Mouse (Mus musculus) monocyte, adult 5-6 weeks (primary cell): ENCODE measurements at regions not wholly inside any gene's neighbourhood (a gene's known extent, or its start where the extent isn't known, plus 50 kb on each side); places are given as distances from the start of the nearest gene placed in this dataset.

Source experiments
- ATAC-seq: fragments of 153-309, 156-312 bp; replicated peaks from 2 replicates; pipeline ENCODE4 v1.8.0; 2017; ENCODE audit warnings: mild to moderate bottlenecking; ENCODE audit not compliant: low TSS enrichment, insufficient number of reproducible peaks, severe bottlenecking, poor library complexity, low FRiP score

DNA sequence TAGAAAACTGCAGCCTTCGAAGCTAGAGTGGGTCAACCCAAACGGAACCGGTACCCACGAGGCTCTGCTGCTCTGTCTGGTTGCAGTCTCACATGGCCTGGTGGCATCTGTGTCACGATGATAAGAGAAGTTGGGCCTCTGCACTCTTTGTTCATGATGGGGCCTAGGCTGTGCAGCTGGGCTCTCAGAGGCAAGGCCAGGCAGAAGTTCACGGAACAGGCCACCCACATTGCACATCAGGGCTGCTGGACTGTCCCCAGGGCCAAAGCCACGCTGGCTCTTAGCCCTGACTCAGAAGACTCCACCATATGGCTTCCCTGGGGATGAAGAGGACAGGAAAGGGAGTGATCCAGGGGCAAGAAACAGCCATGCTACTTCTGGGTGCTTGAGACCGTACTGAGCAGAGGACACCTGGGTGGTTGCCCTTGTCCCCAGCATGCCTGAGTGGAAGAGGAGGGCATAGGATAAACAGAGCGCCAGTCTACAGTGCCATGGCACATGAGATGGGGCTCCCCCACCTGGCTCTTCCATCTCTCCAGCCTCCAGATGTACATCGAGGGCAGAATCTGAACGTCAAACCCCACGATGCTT, 274.1 kb downstream of the Sox9 start:
- no peak for ATAC-seq

DNA sequence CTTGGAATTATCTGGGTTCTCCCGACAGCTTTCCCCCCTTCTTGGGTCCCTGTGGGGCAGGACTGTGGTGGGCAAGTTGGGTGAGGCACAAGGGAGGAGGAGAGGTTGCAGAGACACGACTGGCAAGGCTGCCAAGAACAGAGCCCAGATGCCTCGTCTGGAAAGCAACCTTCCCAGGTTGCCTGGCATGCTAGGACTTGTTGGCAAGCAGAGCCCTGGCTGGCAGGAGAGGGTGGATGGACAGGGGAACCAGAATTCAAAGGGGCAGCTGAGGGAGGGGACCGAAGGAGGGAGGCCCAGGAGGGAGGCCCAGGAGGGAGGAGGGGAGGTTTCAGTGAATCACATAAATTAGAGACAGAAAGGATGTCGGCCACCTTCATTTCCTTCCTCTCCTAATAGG, 274.8 kb downstream of the Sox9 start:
- no peak for ATAC-seq

DNA sequence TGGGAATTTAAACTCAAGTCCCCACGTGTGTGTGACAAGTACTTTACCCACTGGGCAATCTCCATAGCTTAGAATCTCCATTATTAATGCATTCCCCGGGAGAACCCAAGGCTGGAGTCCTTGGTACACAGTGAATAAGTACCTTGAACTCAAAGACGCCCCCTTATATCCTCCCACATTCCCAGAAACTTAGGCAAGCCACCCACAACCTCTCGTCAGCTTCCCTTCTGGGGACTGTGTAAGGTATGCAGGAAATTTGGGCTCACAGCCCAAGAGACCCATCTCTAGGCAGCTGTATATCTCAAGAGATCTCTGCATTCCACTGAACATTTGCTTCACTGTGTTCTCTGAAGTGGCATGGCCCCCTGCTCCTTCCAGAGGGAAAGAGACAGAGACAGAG, 288.3 kb downstream of the Sox9 start:
- ATAC-seq: no peak

DNA sequence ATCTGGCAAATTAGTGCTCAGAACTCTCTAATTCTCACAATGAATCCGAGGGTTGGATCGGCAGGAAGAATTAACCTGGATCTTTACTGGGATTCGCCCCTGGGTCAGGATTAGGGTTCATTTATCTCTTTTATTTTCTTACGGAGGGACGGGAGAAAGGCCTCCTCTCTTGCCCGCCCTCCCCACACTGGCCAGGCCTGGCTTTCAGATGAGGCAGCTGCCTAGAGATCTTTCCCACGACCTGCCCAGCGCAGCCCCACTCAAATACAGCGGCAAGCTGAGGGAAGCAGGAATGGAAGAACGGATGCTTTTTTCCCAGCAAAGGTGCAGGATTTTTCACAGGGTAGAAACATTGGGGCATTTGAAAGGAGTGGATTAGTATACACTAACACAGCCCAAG, 289.9 kb downstream of the Sox9 start:
- ATAC-seq: no peak

DNA sequence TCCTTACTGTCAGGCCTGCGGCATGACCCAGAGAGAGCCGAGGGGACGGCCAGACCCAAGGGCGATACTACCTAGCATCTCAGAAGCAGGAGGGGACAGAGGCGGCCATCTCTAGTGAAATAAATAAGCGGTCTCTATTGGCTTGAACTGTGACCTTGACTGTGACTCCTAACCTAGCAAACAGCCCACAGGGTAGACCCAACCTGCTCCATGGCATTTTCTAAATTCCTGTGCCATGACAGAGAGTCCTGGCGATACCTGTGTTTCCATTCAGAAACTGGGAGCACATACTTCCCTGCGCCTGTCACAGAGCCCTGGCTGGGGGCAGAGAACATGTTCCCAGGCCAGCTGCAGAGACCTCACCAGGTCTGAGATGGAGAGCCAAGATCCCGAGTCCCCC, 292.3 kb downstream of the Sox9 start:
- ATAC-seq: no peak

DNA sequence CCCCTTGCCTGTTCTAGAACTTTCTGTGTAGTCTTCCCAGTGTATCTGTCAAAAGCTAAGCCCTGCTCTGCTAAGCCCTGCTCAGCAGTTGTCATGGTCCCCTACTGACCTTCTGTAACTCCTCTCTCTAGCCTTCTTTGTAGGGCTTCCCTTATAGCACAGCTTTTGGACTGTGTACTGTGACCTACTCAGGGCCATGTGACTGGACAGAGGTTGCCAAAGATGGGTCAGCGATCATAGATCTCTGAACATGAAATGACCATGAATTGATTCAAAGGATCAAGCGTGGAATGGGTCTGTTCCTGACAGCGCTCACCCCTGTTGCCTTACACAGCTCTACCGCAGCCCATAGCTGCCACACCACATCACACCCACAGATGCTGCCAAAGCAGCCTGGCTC, 294.3 kb downstream of the Sox9 start:
- ATAC-seq: no peak

DNA sequence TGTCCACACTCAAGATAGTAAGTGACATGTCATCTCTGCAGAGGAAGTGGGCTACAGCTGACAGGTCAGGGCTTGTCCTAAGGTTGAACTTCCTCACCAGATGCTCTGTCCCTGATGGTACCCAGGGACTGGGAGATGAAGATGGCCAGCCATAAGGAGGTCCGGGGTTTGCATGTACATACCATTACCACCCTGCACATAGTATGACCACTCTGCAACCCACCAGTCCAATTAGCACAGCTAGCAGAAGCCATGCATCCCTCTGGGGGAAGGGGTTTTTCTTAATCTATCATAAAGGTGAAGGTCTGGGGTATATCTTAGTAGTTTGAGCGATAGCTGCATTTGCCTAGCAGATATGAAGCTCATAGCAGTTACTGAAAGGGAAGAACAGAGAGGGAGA, 298.3 kb downstream of the Sox9 start:
- ATAC-seq: no peak

DNA sequence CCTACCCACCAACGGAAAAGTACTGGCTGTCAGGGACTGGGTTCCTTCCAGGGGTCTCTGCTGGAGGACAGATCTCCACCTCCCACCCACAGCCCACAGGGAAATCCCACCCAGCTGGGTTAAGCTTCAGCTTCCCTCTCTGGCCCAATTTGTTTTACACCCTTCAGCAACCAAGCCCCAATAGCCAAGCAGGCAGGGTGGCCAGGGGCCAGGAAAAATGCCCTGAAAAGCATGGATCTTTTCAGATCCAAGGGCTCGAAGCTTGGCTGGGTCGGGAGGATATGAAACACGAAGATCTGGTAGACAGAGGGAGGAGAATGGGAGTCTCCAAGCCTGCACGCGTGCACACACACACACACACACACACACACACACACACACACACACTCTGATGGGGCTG, 302.4 kb downstream of the Sox9 start:
- no peak for ATAC-seq

DNA sequence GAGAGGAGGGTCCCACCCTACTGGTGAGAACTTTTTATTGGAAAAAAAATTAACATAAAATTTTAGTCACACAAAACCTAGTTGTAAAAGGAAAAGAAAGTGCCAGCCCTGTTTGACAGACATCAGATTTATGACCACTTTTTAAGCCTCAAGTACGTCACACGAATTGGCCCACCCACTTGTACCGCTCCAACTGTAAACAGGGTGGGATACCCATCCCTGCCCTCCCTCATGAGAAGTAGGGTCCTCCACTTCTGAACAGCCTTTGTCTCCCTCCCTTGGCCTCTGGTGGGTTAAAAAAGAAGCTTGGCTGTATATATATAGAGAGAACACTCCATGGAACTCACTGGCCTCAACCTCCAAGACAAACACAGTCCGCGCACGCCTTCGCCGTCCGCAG, 303.5 kb downstream of the Sox9 start:
- no peak for ATAC-seq

DNA sequence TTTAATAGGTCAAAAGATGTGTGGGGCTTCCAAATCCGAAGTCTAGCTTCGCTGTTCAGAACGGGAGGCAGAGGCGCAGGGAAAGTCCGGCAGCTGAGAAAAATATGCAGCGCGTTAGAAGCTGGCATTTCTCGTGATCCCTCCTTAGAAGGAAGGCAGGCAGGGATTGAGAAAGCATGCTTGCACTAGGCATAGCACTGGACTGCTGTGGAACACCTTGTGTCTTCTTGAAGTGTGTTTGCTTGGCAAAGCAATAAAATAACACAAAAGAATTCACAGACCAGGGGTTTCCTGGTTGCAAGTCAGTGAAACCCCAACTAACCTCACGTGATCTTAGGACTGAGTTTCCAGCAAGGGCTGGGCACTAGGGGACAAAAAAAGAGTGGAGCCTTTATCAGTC, 305.1 kb downstream of the Sox9 start:
- ATAC-seq: no peak

DNA sequence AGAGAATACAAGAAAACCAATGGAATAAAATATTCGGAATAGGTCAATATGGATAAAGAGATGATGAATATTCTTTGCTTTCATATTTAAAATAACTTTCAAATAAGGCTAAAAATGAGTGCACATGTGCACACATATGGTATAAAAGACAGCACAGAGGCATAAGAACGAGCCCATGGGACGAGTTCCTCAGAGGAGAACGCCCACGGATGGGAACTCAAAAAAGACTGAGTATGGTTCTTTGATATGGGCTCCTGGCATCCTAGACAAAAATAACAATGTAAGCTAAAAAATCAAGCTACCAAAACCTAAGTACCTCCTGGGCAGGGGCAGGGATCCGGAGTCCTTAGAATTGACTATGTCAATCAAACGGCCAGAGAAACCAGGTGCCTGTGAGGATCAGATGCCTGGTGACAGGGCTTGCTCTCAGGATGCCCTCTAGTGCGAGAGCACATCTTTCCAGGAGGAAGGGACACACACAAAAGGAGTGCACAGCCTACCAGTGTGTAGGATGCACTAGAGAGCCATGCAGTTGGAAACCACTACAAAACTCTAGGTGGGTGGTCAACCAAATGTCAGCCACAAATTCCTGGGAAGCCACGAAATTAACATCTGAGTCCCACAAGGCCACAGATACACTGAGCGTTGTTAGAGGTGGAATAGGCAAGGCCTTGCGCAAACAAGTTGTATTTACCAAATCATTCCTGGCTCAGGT, 307.8 kb downstream of the Sox9 start:
- no peak for ATAC-seq

DNA sequence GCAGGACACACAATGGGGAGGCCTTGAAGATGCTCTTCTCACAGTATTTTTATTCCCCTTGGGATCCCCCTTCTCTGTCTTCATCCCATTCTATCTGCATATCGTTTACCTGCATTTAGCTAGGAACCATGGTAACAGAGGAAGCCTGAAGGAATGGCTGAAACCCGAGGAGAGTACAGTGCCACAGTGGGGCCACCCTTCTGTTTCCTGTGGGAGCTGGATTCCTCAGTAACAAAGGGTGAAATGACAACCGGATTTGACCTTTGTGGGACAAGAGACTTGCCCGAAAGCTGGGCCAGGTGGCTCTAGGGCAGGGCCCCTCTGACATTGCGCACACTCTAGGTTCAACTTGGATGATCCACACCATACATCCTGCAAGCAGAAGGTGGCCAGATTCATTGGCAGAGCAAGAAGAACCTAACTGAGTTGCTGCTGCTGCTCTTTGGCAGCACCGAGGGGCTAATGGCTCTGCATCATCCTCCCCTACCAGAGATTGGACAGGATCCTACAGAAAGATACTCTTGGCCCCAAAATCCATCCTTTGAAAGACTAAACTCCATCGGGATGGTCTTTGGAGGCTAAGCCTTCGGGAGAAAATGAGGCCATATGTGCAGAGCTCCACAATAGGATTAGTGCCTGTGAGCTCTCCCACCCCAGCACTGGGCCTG, 310.0 kb downstream of the Sox9 start:
- no peak for ATAC-seq

DNA sequence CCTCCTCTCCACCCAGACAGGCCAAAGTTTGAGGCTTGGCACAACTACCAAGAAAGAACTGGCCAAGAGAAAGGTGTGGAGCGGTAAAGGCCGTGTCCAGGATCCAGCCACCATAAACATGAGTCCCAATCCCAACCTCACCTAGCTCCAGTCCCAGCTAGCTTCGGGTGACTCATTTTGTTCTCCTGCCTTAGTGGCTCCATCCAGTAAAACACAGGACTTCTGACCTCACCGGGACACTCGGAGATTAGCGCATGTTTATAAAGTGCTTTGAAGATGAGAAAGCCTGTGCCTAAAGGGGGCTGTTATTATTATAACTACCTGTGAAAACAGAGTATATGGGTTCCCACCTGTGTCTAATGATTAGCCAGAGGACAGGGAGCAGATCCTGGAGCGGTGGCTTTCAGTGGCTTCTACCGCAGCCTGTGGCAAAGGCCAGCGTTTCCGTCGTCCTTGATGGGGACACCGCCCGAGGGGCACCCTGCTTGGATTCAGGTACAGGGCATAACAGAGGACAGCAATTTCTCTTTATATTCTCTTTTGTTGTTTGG, 311.9 kb downstream of the Sox9 start:
- no peak for ATAC-seq

DNA sequence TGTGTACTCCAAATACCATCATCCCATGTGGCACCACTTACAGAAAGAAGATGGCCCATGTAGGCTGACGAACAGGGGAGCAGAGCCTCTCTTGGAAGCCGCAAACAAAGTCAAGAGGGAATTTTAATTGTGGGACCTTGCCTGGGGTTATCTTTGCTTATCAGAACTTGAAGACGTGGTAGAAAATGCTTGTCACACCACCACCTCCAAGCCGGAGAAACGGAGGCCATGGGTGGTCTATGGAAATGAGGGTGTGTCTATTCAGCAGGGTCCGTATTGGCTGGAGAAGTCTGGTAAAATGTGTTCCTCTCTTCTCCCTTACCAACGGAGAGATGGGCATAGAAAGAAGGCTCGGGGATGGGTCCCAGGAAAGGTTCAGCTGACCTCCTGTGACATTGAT, 313.6 kb downstream of the Sox9 start:
- no peak for ATAC-seq

DNA sequence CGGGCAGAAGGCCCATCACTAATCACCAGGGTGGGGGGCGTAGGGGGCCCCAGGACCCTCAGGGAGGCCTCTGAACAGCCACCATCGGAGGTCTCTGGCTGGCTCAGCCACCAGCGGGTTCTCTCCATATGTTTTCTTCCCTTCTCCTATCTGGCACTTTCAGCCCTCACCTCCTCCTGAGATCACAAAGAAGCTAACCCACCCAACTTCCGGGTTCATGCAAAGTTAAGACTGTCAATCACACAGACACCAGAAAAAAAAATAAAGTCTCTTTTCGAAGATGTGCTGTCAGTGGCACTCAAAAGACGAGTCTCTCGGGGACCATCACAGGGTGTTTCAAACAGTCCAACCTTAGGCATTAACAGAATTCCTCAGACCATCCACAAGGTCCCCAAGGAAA, 314.2 kb downstream of the Sox9 start:
- ATAC-seq: no peak

DNA sequence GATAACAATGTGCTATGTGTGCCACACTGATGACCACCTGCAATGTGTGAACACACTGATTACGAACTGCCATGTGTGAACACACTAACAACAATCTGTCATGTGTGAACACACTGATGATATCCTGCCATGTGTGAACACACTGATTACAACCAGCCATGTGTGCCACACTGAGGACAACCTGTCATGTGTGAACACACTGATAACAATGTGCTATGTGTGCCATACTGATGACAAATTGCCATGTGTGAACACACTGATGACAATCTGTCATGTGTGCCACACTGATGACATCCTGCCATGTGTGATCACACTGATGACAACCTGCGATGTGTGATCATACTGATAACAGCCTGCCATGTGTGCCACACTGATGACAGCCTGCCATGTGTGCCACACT, 316.3 kb downstream of the Sox9 start:
- ATAC-seq: no peak

DNA sequence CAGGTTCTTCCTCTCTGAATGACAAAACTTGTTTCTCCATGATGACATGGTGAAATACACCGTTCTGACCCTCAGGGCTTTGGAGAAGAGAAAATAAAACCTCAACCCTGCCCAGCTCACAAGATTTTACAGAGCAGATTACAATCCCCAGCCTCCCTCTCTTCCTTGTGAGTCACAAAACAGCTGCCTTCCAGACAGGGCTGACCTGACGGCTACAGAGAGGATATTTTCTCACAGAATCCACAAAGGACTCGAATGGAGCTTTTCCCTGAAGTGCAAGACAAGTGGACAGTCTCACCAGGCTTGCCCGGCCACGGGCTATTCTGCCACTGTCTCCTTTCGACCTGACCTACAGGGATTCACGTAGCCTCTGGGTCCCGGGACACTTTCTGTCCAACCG, 318.8 kb downstream of the Sox9 start:
- ATAC-seq: no peak

DNA sequence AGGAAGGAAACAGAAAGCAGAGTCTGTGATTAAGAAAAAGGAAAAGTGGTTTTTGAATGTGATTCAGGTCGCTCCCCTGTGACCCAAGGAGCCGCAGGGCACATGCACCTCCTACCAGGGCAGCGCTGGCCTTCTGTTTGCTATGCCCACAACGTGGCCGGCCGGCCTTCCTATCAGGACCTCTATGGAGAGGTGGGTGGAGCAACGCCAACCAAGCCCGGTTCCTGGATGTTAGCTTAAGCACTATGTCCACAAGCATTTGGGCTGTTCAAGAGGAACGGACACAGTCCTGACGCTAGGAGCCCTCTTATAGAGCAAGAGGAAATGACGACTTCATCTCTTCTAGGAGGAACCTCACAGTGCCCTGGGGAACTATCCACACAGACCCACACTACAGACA, 319.5 kb downstream of the Sox9 start:
- no peak for ATAC-seq

DNA sequence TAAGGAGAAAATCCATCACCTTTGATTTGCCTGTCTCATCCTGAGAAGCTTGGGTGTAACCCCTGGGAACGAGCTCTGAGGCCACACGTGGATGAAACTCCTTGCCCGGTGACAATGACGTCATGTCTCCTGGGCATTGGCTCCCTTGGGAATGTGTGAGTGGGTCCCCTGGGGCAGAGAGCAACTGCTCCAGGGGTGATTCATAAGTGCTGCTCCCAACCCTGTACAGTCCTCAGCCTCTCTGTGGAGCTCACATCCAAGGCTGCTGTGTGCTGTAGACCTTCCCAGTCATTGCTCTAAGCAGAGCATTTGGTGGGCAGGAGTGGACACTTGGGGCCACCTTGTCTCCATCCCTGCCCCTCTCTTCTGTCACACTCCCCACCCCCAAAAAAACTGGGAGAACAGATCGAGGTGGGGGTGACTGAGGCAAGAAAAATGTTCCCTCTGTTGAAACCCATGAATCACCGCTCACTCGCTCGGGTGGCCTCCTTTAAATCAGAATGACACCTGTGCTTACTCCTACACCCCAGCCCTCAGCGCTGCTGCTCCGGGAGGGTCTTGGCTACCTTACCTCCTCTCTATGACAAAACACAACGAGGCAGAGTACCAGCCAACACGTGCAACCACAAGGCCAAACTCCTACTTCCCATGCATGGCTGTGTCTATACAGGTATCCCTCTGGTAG, 321.3 kb downstream of the Sox9 start:
- ATAC-seq: no peak

DNA sequence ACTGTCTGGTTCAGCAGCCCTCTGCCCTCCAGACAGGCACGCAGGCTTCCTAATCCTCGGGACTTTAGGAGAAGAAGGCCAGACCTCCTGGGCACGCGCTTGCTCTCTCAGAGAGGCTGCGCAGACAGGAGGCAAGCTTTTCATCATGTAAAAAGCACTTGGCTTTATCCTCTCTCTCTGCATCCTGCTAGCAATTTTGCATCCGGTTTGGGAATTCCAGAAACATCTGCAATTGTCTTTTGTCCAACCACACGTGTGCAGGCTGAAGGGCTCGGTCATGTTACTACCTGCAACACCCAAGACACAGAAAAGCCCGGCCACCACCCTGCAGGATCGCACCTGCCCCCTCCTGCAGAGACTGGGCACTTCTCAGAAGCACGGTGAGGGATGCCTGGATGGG, 323.3 kb downstream of the Sox9 start:
- no peak for ATAC-seq
